Mouse (Mus musculus) layer of hippocampus, adult 8-10 months (tissue): ENCODE measurements around the gene Olfr211. TPM values are rescaled to one million over a fixed set of nuclear protein-coding genes. Genes with fewer than 3 reads are reported as not detected.
"Not testable (repeated sequence)": the region's sequence is repeated elsewhere in the genome, so short reads cannot be mapped to it uniquely, and the experiment has no call there.

Source experiments
- DNase-seq, 2 experiments: peaks; one replicate each; pipeline ENCODE4 v3.0.0; 2022; ENCODE audit warnings: low spot score in 2 of 2
- total RNA-seq, 4 experiments: library from RNA; stranded (reverse); gene quantifications; 2 replicates each; pipeline ENCODE4 v1.2.4; 2022

The Olfr211 gene
- total RNA-seq: not detected

GRCm38 (mm10) chr6:116488791-116489190 lies at the start of gene Olfr211:
Gene Olfr211 (plus strand): TSS chr6:116489091.
- DNase-seq: no peak

- DNase-seq: no peak
Observed at GRCm38 (mm10) chr6:116439531-116439930, 49.4 kb upstream of the Olfr211 start.

DNA sequence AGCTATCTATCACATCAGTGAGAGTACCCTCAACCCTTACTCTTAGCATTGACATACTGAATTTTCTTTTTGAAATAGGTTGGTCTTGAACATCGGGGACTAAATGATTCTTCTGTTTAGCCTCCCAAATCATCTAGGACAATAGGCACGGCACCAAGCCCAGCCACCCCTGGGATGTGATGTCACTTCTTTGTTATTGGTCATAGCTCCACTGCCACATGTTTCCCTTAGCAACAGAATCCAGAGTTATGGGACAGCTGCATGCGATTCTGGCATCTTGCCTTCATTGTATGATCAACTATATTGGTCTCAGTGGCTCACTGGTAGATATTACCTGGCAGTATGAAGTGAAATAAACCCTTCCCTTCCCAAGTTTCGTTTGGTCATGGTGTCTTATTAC lies 48.4 kb upstream of the Olfr211 start:
- no peak for DNase-seq

GRCm38 (mm10) chr6:116440849-116441248 lies 48.0 kb upstream of the Olfr211 start:
- DNase-seq: no peak

GRCm38 (mm10) chr6:116455781-116456180 lies 33.1 kb upstream of the Olfr211 start:
- DNase-seq: no peak

DNA sequence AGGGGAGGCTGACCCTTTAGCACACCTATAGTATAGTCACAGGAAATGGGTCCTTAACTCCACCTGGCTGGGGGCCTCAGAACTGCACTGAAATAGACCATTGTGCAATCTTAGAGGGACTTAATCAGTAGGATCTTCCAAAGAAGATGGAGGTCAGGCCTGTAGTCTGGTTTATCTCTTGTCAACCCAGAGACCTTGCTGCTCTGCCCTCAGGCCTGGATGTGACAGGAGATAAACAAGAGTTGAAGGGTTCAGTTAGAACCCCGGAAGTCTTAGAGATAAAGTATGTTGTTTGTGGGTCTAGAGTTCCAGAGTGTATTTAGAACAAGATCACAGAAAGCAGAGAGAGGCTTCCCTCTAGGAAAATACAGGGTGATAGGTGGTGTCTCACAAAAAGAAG lies 32.4 kb upstream of the Olfr211 start:
- no peak for DNase-seq

DNA sequence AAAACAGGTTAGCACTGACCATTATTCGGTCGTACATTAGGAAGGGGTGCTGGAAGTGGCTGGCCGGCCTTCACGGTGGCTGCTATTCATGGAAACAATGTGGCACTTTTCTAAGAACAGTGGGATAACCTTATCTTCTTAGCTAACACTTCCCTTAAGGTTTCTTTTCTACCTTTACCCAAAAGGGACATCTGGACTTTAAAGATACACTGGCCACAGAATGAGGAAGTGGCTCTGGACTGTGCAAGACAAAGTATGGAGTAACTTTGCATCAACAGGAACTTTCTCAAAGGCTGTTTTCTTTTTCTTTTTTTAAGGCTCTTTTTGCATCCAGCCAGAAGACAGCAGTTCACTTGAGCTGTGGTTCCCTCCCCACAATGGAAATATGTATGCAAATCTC lies 30.2 kb upstream of the Olfr211 start:
- no peak for DNase-seq

DNA sequence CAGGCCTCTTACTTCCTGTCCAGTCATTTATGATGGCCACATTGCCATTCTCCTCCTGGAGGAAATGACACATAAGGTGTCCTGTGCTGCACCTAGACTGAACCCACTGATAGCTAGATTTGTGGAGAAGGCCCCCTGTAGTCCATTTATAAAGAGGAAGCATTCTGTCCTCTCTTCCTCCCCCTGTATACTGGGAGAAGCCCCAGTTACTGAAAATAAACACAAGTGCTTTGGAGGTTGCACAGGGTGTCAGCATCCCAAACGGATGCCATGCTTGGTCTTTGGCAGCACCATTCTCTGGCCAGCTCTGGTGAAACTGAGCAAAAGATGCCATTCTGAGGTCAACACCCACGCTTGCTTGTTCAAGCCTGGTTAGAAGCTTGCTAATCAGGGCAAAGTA lies 29.7 kb upstream of the Olfr211 start:
- no peak for DNase-seq

- DNase-seq: no peak
Observed at GRCm38 (mm10) chr6:116460544-116461283, 28.2 kb upstream of the Olfr211 start, which contains the start of gene Alox5. Gene Alox5 (minus strand): TSS chr6:116461178.

GRCm38 (mm10) chr6:116468081-116468480 lies 20.8 kb upstream of the Olfr211 start:
- DNase-seq: no peak

- DNase-seq: no peak
Observed at GRCm38 (mm10) chr6:116485081-116485480, 3.8 kb upstream of the Olfr211 start.

- no peak for DNase-seq
Observed at GRCm38 (mm10) chr6:116486833-116487232, 2.1 kb upstream of the Olfr211 start.

DNA sequence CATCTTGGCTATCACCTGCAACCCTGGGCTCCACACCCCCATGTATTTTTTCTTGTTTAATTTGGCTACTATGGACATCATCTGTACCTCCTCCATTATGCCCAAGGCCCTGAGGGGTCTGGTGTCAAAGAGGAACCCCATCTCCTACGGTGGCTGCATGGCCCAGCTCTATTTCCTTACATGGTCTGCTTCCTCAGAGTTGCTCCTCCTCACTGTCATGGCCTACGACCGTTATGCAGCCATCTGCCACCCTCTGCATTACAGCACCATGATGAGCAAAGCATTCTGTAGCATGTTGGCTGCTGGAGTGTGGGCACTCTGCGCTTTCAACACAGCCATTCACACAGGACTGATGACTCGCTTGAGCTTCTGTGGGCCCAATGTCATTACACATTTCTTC lies 4.9 kb downstream of the Olfr211 start:
- DNase-seq: no peak

DNA sequence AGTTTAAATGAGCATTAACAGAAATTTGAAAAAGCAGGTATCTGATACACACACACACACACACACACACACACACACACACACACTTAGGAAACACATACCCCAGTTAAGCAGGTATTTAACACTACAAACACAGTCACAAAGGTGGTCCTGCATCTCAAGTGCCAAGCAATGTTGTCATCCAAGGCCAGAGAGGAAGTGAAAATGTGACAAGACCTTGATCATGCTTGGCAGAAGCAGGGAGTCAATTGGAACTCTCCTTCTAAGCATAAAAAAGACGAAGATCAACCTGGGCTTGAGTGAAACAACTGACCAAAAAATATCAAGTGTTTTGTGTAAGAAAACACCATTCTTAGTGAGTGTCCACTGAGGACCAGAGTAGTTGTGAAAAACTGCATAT lies 7.1 kb downstream of the Olfr211 start:
- DNase-seq: no peak

DNA sequence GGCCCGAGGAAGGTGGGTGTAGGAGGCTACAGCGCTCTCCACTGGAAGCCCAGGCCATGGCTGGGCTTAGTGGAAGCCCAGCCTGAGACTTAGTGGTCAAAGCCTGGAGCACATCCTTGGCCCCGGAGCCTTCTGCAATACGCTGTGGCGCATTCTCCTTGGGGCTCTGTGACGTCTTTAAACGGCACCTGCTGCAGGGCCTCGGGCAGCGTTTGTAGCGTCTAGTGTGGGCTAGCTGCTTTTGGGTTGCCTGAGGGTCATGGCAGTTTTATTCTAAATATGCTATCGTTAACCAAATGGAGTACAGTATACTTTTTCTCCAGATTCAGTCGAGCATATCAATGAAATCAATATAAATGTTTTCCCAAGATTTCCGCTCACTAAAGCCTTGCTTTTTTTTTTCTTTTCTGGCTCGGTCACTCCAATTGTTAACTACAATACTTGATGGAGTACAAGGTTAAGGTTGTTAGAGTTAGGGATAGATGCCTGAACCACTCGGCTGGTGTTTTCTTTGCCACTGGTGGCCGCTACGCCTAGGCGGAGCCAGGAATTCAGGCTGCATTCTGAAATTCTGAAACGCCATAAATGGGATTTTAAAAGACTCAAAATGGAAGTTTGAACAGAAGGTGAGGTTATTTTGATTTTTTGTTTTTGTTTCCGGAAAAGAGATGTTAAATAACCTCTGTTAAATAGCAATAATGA lies 17.6 kb downstream of the Olfr211 start, which contains the start of gene Olfr212:
Gene Olfr212 (plus strand): TSS at position 215 of the 702 bp plus-strand sequence.
- DNase-seq: not testable (repeated sequence)

GRCm38 (mm10) chr6:116514832-116515231 lies 25.9 kb downstream of the Olfr211 start:
- no peak for DNase-seq

DNA sequence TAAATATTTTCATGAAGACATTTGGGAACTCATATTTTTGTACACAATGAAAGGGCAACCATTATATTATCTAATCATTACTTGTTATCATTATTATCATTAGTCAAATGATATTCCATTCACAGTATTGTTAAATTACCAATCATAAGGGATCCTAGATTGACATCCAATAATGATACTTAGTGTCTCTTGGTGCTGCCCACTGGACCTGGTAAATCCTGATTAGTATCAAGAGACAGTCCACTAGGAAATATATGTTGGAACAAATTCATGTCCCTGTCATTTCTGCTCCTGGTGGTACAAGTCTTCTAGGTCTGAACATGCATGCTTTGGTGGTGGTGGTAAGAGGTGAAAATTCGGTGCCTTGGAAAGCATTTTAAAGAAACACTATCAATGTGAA lies 49.3 kb downstream of the Olfr211 start, which contains the start of gene Olfr213:
Gene Olfr213 (plus strand): TSS at position 301 of the 400 bp plus-strand sequence.
- DNase-seq: no peak

DNA sequence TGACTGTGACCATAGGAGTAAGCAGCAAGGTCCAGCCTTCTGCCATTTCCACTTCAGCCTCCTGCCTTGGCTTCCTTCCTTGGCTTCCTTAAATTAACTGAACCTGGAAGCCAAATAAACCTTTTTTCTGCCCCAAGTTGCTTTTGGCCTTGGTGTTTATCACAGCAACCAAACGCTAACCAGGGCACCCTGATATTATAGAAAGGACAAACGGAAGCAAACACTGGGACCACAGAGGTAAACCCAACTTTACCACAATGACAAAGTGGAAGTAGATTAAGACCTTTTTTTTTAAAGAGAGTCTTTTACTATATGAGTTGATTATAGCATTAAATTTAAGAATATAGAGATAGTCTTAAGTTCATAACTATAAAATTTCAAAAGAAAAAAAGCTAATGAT lies 53.6 kb downstream of the Olfr211 start:
- no peak for DNase-seq
